11 mouse cellular contexts compared by ENCODE assay signal in the genomic region with DNA sequence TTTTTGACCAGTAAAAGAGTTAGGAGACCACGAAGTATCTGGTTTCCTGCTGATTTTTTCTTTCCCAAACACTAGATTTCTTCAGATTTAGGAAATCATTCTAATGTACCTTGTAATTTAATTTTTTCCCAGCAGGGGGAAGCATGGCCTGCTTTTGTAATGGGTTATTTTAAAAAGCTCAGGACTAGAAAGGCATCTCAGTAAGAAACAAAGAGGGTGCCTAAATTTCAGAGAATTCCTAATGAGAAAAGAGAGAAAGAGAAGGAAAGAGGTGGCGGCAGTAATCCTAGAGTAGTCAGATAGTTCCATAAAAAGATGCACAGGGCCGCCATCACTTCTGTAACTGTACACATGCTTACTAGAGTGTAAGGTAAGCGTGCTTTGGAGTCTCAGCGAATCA. TPM values are rescaled to one million over a fixed set of nuclear protein-coding genes. Genes with fewer than 3 reads are reported as not detected.
DNase-seq lines count a peak whose midpoint lies in the region; ATAC-seq and TF ChIP-seq lines count a peak whose summit lies in the region.
"Had no signal": no experiment of that assay in that cellular context is flagged by ENCODE, and none has a peak within 500 bp of the region (broad histone marks: within the 10 kb centered on the region; RNA-seq: fewer than 3 reads in every experiment).

No protein-coding gene starts in this region.

- DNase-seq in cerebellum, postnatal 10 days: peak; percentile 41 to 81
- no peak for DNase-seq in cerebellum, adult 18-20 months
- DNase-seq in liver, postnatal 0 days: no peak
- peak; percentile 26 for DNase-seq in retina, adult 2 months (ENCODE audit: low read depth, low spot score)
- no peak for DNase-seq in cerebellum, adult 8-10 months

- H3K4me2 ChIP-seq in liver, postnatal 0 days (ENCODE audit: low read depth, low read length): no peak overlapping the region
- H3K4me2 ChIP-seq in liver, embryonic 12.5 days: no peak overlapping the region
- peak overlapping the region; percentile 82 for H3K4me2 ChIP-seq in hindbrain, embryonic 16.5 days (ENCODE audit: low read length)
- H3K4me2 ChIP-seq: heart, embryonic 13.5 days had no signal

- no peak overlapping the region for H3K9ac ChIP-seq in liver, postnatal 0 days (replicated peaks)
- no peak overlapping the region for H3K9ac ChIP-seq in liver, embryonic 12.5 days
- peak overlapping the region; percentile 37 for H3K9ac ChIP-seq in hindbrain, embryonic 16.5 days (ENCODE audit: low read depth, low read length)
- H3K9ac ChIP-seq: heart, embryonic 13.5 days; liver, embryonic 14.5 days had no signal

- WGBS in liver, postnatal 0 days (ENCODE audit: insufficient replicate concordance): 65% methylated on average over 5 of the region's 5 CpGs
- 42% methylated on average over 5 of the region's 5 CpGs for WGBS in liver, embryonic 12.5 days (ENCODE audit: insufficient replicate concordance)
- WGBS in hindbrain, embryonic 16.5 days: 45% methylated on average over 5 of the region's 5 CpGs

- peaks cover 9% of the 10 kb centered on the region; the same call in 1 of the 2 replicates for H3K27me3 ChIP-seq in liver, postnatal 0 days (ENCODE audit: insufficient read depth, low read length)
- H3K27me3 ChIP-seq in liver, embryonic 12.5 days (replicated peaks): peaks cover 15% of the 10 kb centered on the region
- H3K27me3 ChIP-seq in hindbrain, embryonic 16.5 days (replicated peaks; ENCODE audit: control insufficient read depth, insufficient read depth, low read length): no peaks in the 10 kb centered on the region

- ATAC-seq in liver, postnatal 0 days: no peak
- no peak for ATAC-seq in liver, embryonic 12.5 days
- no peak for ATAC-seq in hindbrain, embryonic 16.5 days
- no peak for ATAC-seq in monocyte, adult 5-6 weeks (replicated peaks; ENCODE audit: insufficient number of reproducible peaks, low FRiP score, low TSS enrichment, poor library complexity, severe bottlenecking)

- H3K27ac ChIP-seq in liver, postnatal 0 days (ENCODE audit: low read depth): no peak overlapping the region
- H3K27ac ChIP-seq in liver, embryonic 12.5 days: no peak overlapping the region
- peak overlapping the region; percentile 71 for H3K27ac ChIP-seq in hindbrain, embryonic 16.5 days (ENCODE audit: low read depth, low read length)
- H3K27ac ChIP-seq: heart, embryonic 13.5 days; liver, embryonic 14.5 days had no signal

- H3K9me3 ChIP-seq in liver, postnatal 0 days (ENCODE audit: low read length): no peaks in the 10 kb centered on the region
- H3K9me3 ChIP-seq in liver, embryonic 12.5 days (replicated peaks): no peaks in the 10 kb centered on the region
- no peaks in the 10 kb centered on the region for H3K9me3 ChIP-seq in hindbrain, embryonic 16.5 days (ENCODE audit: control insufficient read depth, low read length)
- H3K9me3 ChIP-seq: heart, embryonic 13.5 days had no signal

- no peak for TF ChIP-seq EP300 in liver, postnatal 0 days (IDR thresholded peaks at IDR 0.05; ENCODE audit: low read depth)

- H3K4me3 ChIP-seq in liver, postnatal 0 days (ENCODE audit: low read depth, low read length): no peak overlapping the region
- H3K4me3 ChIP-seq in liver, embryonic 12.5 days: no peak overlapping the region
- peak overlapping the region; percentile 72 for H3K4me3 ChIP-seq in hindbrain, embryonic 16.5 days (ENCODE audit: low read length)
- H3K4me3 ChIP-seq: heart, embryonic 13.5 days had no signal

- H3K4me1 ChIP-seq in liver, postnatal 0 days (ENCODE audit: insufficient read depth): no peaks in the 10 kb centered on the region
- H3K4me1 ChIP-seq in liver, embryonic 12.5 days: no peaks in the 10 kb centered on the region
- H3K4me1 ChIP-seq in hindbrain, embryonic 16.5 days (ENCODE audit: control insufficient read depth, insufficient read depth, low read depth, low read length): no peaks in the 10 kb centered on the region

- no peaks in the 10 kb centered on the region for H3K36me3 ChIP-seq in liver, postnatal 0 days (replicated peaks; ENCODE audit: insufficient read depth, low read length)
- H3K36me3 ChIP-seq in liver, embryonic 12.5 days: no peaks in the 10 kb centered on the region
- no peaks in the 10 kb centered on the region for H3K36me3 ChIP-seq in hindbrain, embryonic 16.5 days (ENCODE audit: control insufficient read depth, insufficient read depth, low read length)
- H3K36me3 ChIP-seq: heart, embryonic 13.5 days had no signal

- peak; percentile 14; the same call in 1 of the 2 replicates for TF ChIP-seq CTCF in liver, postnatal 0 days (IDR thresholded peaks at IDR 0.05; ENCODE audit: low read depth)

RNA-seq across cellular contexts. Expression of gene Khdrbs2, which starts 2.1 kb away (rescaled TPM):
- polyA plus RNA-seq in liver, postnatal 0 days (2015; fragmentation: Nextera tagmentation; extraction: Ambion mirVana): not detected in 2 replicates
- 0.30 and 1.0 TPM in 2 replicates for polyA plus RNA-seq in liver, embryonic 12.5 days (2016; fragmentation: Nextera tagmentation; extraction: Ambion mirVana)
- 48.2 and 49.4 TPM in 2 replicates for polyA plus RNA-seq in hindbrain, embryonic 16.5 days (2015; fragmentation: Nextera tagmentation; extraction: Ambion mirVana)
- total RNA-seq in monocyte, adult 5-6 weeks (2017): not detected in 3 replicates
- polyA plus RNA-seq: spleen, adult 2 months had no signal

Comparison
In these comparisons a context has a peak if more than half of its experiments do, and no peak if none do; other contexts are left out.
1. DNase-seq: peak in cerebellum, postnatal 10 days (2 of 2) and retina, adult 2 months (single experiment); none in cerebellum, adult 18-20 months (0 of 2), liver, postnatal 0 days (single experiment) and cerebellum, adult 8-10 months (single experiment).
2. RNA of gene Khdrbs2, which starts 2.1 kb away (polyA plus RNA-seq): 48.2 to 49.4 TPM in hindbrain, embryonic 16.5 days; 0.30 to 1.0 TPM in liver, embryonic 12.5 days and not detected in liver, postnatal 0 days; every median in the first group is over 10 times any median in the second.